Mouse (Mus musculus): Measurements from ENCODE around the gene Zc3h7b. TPM values are rescaled to one million over a fixed set of nuclear protein-coding genes. Genes with fewer than 3 reads are reported as not detected.
A peak's percentile ranks its signal among the peaks of the same experiment; 100 is the strongest.

Gene Zc3h7b
- polyA plus RNA-seq, 1 experiment from 2014 or later = 9.8 TPM

GRCm38 (mm10) chr15:81772431-81773120, 27.7 kb downstream of the Zc3h7b start:
- H3K4me1 ChIP-seq = peaks cover 25% of the 10 kb centered on the region
- WGBS (ENCODE audit: insufficient replicate concordance) = 85% methylated on average over 20 of the region's 20 CpGs
- H3K27me3 ChIP-seq (replicated peaks) = no peaks in the 10 kb centered on the region
- no peak for ATAC-seq
- no peak overlapping the region for H3K9ac ChIP-seq
- H3K9me3 ChIP-seq (replicated peaks) = no peaks in the 10 kb centered on the region
- no peak overlapping the region for H3K4me3 ChIP-seq
- no peak overlapping the region for H3K4me2 ChIP-seq
- peaks cover 77% of the 10 kb centered on the region for H3K36me3 ChIP-seq
- H3K27ac ChIP-seq = no peak overlapping the region

GRCm38 (mm10) chr15:81774505-81775171, 29.8 kb downstream of the Zc3h7b start:
- H3K9me3 ChIP-seq (replicated peaks) = no peaks in the 10 kb centered on the region
- no peak overlapping the region for H3K9ac ChIP-seq
- H3K4me1 ChIP-seq = peaks cover 21% of the 10 kb centered on the region
- no peak overlapping the region for H3K27ac ChIP-seq
- peaks cover 81% of the 10 kb centered on the region for H3K36me3 ChIP-seq
- H3K27me3 ChIP-seq (replicated peaks) = no peaks in the 10 kb centered on the region
- 77% methylated on average over 15 of the region's 15 CpGs for WGBS (ENCODE audit: insufficient replicate concordance)
- ATAC-seq = no peak
- H3K4me3 ChIP-seq = no peak overlapping the region
- H3K4me2 ChIP-seq = no peak overlapping the region

GRCm38 (mm10) chr15:81776631-81777422, 32.0 kb downstream of the Zc3h7b start:
- Histone ChIP-seq H3K4me1 (peaks cover 21% of the 10 kb centered on the region), H3K36me3 (peaks cover 86% of the 10 kb centered on the region)
- ATAC-seq = peak; percentile 54; the same call in 1 of the 2 replicates

GRCm38 (mm10) chr15:81781816-81782215, 37.0 kb downstream of the Zc3h7b start:
- no peak overlapping the region for H3K4me3 ChIP-seq
- H3K9ac ChIP-seq = no peak overlapping the region
- WGBS (ENCODE audit: insufficient replicate concordance) = 85% methylated on average over 7 of the region's 7 CpGs
- no peaks in the 10 kb centered on the region for H3K9me3 ChIP-seq (replicated peaks)
- H3K4me1 ChIP-seq = peaks cover 12% of the 10 kb centered on the region
- no peak overlapping the region for H3K4me2 ChIP-seq
- no peak overlapping the region for H3K27ac ChIP-seq
- no peak for ATAC-seq
- no peaks in the 10 kb centered on the region for H3K27me3 ChIP-seq (replicated peaks)
- peaks cover 88% of the 10 kb centered on the region for H3K36me3 ChIP-seq

More at GRCm38 (mm10) chr15:81776631-81777422, 32.0 kb downstream of the Zc3h7b start:
- H3K9ac ChIP-seq = no peak overlapping the region
- no peak overlapping the region for H3K4me3 ChIP-seq
- no peaks in the 10 kb centered on the region for H3K9me3 ChIP-seq (replicated peaks)
- no peaks in the 10 kb centered on the region for H3K27me3 ChIP-seq (replicated peaks)
- peak overlapping the region; percentile 41; the same call in 1 of the 2 replicates for H3K27ac ChIP-seq
- H3K4me2 ChIP-seq = no peak overlapping the region
- WGBS (ENCODE audit: insufficient replicate concordance) = 35% methylated on average over 11 of the region's 11 CpGs

GRCm38 (mm10) chr15:81784762-81785161, 39.9 kb downstream of the Zc3h7b start:
- H3K9ac ChIP-seq = no peak overlapping the region
- H3K36me3 ChIP-seq = peaks cover 80% of the 10 kb centered on the region
- no peak for ATAC-seq
- no peak overlapping the region for H3K4me2 ChIP-seq
- no peak overlapping the region for H3K27ac ChIP-seq
- H3K9me3 ChIP-seq (replicated peaks) = no peaks in the 10 kb centered on the region
- no peaks in the 10 kb centered on the region for H3K27me3 ChIP-seq (replicated peaks)
- WGBS (ENCODE audit: insufficient replicate concordance) = 72% methylated on average over 5 of the region's 5 CpGs
- H3K4me1 ChIP-seq = no peaks in the 10 kb centered on the region
- H3K4me3 ChIP-seq = no peak overlapping the region

- Histone ChIP-seq H3K36me3 (peaks cover 70% of the 10 kb centered on the region), H3K27me3 (replicated peaks) (no peaks in the 10 kb centered on the region), H3K4me2 (no peak overlapping the region), H3K9ac (no peak overlapping the region), H3K9me3 (replicated peaks) (no peaks in the 10 kb centered on the region), H3K27ac (no peak overlapping the region), H3K4me3 (no peak overlapping the region), H3K4me1 (no peaks in the 10 kb centered on the region)
- ATAC-seq = no peak
- 86% methylated on average over 8 of the region's 8 CpGs for WGBS (ENCODE audit: insufficient replicate concordance)
Measured at GRCm38 (mm10) chr15:81785701-81786100, 40.8 kb downstream of the Zc3h7b start.

GRCm38 (mm10) chr15:81787525-81787924, 42.7 kb downstream of the Zc3h7b start:
- H3K4me3 ChIP-seq = no peak overlapping the region

GRCm38 (mm10) chr15:81792444-81792843, 47.6 kb downstream of the Zc3h7b start:
- 48% methylated on average over 9 of the region's 9 CpGs for whole genome bisulfite sequencing (ENCODE audit: insufficient replicate concordance)
- H3K4me1 ChIP-seq = peaks cover 14% of the 10 kb centered on the region
- H3K9ac ChIP-seq = no peak overlapping the region
- H3K4me2 ChIP-seq = no peak overlapping the region
- no peak overlapping the region for H3K27ac ChIP-seq
- no peaks in the 10 kb centered on the region for H3K27me3 ChIP-seq (replicated peaks)
- H3K36me3 ChIP-seq = peaks cover 46% of the 10 kb centered on the region
- peak; percentile 45 for ATAC-seq
- no peak overlapping the region for H3K4me3 ChIP-seq
- no peaks in the 10 kb centered on the region for H3K9me3 ChIP-seq (replicated peaks)

More at GRCm38 (mm10) chr15:81787525-81787924, 42.7 kb downstream of the Zc3h7b start:
- Histone ChIP-seq H3K4me1 (peaks cover 9% of the 10 kb centered on the region), H3K9me3 (replicated peaks) (no peaks in the 10 kb centered on the region), H3K36me3 (peaks cover 67% of the 10 kb centered on the region), H3K4me2 (no peak overlapping the region), H3K9ac (no peak overlapping the region), H3K27ac (no peak overlapping the region), H3K27me3 (replicated peaks) (no peaks in the 10 kb centered on the region)
- WGBS (ENCODE audit: insufficient replicate concordance) = 85% methylated on average over 13 of the region's 13 CpGs
- no peak for ATAC-seq

- H3K4me2 ChIP-seq = no peak overlapping the region
- ATAC-seq = no peak
- H3K9ac ChIP-seq = no peak overlapping the region
- WGBS (ENCODE audit: insufficient replicate concordance) = 72% methylated on average over 3 of the region's 3 CpGs
- H3K9me3 ChIP-seq (replicated peaks) = no peaks in the 10 kb centered on the region
- H3K36me3 ChIP-seq = peaks cover 31% of the 10 kb centered on the region
- no peaks in the 10 kb centered on the region for H3K27me3 ChIP-seq (replicated peaks)
- peaks cover 22% of the 10 kb centered on the region for H3K4me1 ChIP-seq
- no peak overlapping the region for H3K27ac ChIP-seq
- H3K4me3 ChIP-seq = no peak overlapping the region
Measured at GRCm38 (mm10) chr15:81796228-81796627, 51.4 kb downstream of the Zc3h7b start.

- no peak overlapping the region for H3K4me2 ChIP-seq
- peaks cover 26% of the 10 kb centered on the region for H3K4me1 ChIP-seq
- H3K9ac ChIP-seq = no peak overlapping the region
- ATAC-seq = no peak
- H3K4me3 ChIP-seq = no peak overlapping the region
- no peaks in the 10 kb centered on the region for H3K9me3 ChIP-seq (replicated peaks)
- H3K27me3 ChIP-seq (replicated peaks) = no peaks in the 10 kb centered on the region
- WGBS (ENCODE audit: insufficient replicate concordance) = 81% methylated on average over 6 of the region's 6 CpGs
- H3K27ac ChIP-seq = no peak overlapping the region
- peaks cover 15% of the 10 kb centered on the region for H3K36me3 ChIP-seq
Measured at GRCm38 (mm10) chr15:81797861-81798260, 53.0 kb downstream of the Zc3h7b start.

- Histone ChIP-seq H3K27ac (no peak overlapping the region), H3K36me3 (peaks cover 9% of the 10 kb centered on the region), H3K4me2 (no peak overlapping the region), H3K9me3 (replicated peaks) (no peaks in the 10 kb centered on the region), H3K4me1 (peaks cover 30% of the 10 kb centered on the region), H3K27me3 (replicated peaks) (no peaks in the 10 kb centered on the region), H3K9ac (no peak overlapping the region), H3K4me3 (no peak overlapping the region)
- no peak for ATAC-seq
- 77% methylated on average over 4 of the region's 4 CpGs for WGBS (ENCODE audit: insufficient replicate concordance)
Measured at GRCm38 (mm10) chr15:81798421-81798820, 53.6 kb downstream of the Zc3h7b start.

GRCm38 (mm10) chr15:81800391-81800790, 55.5 kb downstream of the Zc3h7b start:
- 65% methylated on average over 3 of the region's 3 CpGs for WGBS (ENCODE audit: insufficient replicate concordance)
- Histone ChIP-seq H3K36me3 (no peaks in the 10 kb centered on the region), H3K4me2 (no peak overlapping the region), H3K4me1 (peaks cover 48% of the 10 kb centered on the region), H3K4me3 (no peak overlapping the region), H3K9me3 (replicated peaks) (no peaks in the 10 kb centered on the region), H3K27me3 (replicated peaks) (no peaks in the 10 kb centered on the region), H3K27ac (no peak overlapping the region), H3K9ac (no peak overlapping the region)
- no peak for ATAC-seq

Data from liver, embryonic 12.5 days (tissue).